Mouse (Mus musculus): ENCODE results near the gene Apol9b.
A peak's percentile ranks its signal among the peaks of the same experiment; 100 is the strongest.

The Apol9b gene

GRCm38 (mm10) chr15:77775186-77775963 is 46.5 kb downstream of the Apol9b start:
- peak; percentile 42 to 74 for DNase-seq (ENCODE audit: low spot score in 2 of 2)

DNA sequence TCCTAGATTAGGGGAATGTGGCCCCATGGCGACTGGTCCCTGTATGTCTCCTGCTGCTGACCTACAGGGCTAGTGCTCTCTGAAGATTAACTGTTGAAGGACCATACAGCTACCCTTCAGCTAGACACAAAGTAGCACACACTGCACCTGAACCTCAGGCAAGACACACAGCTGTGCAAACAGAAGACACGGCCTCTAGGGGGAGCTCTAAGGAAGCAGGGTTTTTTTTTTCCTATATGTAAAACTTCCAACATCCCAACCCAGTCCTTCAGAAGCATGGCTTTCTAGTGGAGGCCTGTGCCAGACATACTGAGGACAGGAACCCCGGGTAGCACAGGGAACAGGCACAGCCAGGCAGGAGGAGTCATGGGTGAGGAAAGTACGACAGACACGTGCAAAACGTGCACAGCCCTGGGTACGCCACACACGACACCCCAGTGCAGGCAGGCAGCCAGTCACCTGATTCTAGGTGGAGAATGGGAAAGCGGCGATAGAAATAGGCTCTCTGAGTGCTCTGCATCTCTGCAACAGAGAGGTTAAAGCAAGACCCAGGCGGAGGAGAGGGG is 53.7 kb downstream of the Apol9b start:
- no peak for DNase-seq (ENCODE audit: low spot score in 2 of 2)

- no peak for DNase-seq (ENCODE audit: low spot score in 2 of 2)
Observed at GRCm38 (mm10) chr15:77784039-77784824, 55.4 kb downstream of the Apol9b start.

- no peak for DNase-seq (ENCODE audit: low spot score in 2 of 2)
Observed at GRCm38 (mm10) chr15:77785807-77786206, 57.0 kb downstream of the Apol9b start.
